Mouse (Mus musculus): ENCODE measurements at regions not wholly inside any gene's neighbourhood (a gene's known extent, or its start where the extent isn't known, plus 50 kb on each side); places are given as distances from the start of the nearest gene placed in this dataset.

DNA sequence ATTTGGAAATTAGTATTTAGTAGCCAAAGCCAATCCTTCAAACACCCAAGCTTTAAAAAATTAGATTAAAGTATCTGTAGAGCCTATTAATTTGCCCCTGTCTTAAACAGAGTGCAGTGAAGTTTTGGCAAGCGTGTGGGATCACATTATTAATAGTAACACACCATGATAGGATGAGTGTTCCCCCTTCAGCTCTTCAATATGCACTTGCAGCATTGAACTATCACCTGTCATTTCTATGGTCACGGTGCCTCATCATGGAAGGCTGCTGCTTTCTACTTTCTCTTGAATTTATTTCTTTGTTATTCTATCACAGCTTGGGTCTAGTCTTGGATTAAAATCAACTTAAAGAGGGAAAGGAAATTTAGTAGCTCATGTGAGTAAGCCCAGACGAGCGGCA, 196.4 kb downstream of the Pmp22 start:
- Histone ChIP-seq H3K4me3 (ENCODE audit: extremely low read depth, insufficient read depth, insufficient read length) (no peak overlapping the region), H3K4me1 (ENCODE audit: control insufficient read depth, insufficient read depth, insufficient read length) (no peaks in the 10 kb centered on the region), H3K27ac (ENCODE audit: insufficient read depth, low read length) (no peak overlapping the region), H3K27me3 (ENCODE audit: control insufficient read depth, insufficient read depth, low read length) (no peaks in the 10 kb centered on the region), H3K36me3 (ENCODE audit: control insufficient read depth, insufficient read depth, low read length) (no peaks in the 10 kb centered on the region)
- DNase-seq (ENCODE audit: low read depth in 1 of 2, low spot score in 2 of 2), result no peak
- 86% methylated on average over 4 of the region's 4 CpGs for WGBS
- TF ChIP-seq POLR2A (IDR thresholded peaks at IDR 0.05; ENCODE audit: low read depth, low read length) (no peak), CTCF (IDR thresholded peaks at IDR 0.05; ENCODE audit: extremely low read depth, insufficient read depth, insufficient read length, insufficient replicate concordance) (no peak)

DNA sequence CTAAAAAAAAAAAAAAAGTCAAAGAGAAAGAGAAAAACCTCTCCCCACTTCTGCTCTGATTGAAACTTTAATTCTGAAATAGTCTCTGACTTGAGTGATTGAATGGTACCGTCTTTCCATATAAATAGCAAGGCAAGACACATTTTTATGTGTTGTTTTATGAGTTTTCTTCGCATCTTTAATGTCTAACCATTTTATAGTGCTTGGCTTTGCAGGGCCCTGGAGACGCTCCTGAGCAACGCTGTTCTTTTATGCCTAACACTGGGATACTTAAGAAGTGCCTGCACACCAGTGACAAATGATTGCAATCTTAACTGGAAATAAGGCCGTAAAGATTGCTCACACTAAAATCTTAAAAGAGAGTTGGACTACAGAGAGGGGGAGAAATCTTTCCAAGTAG, 198.1 kb downstream of the Pmp22 start:
- TF ChIP-seq CTCF (IDR thresholded peaks at IDR 0.05; ENCODE audit: extremely low read depth, insufficient read depth, insufficient read length, insufficient replicate concordance) (no peak), POLR2A (IDR thresholded peaks at IDR 0.05; ENCODE audit: low read depth, low read length) (no peak)
- WGBS, result 79% methylated on average over 5 of the region's 5 CpGs
- Histone ChIP-seq H3K36me3 (ENCODE audit: control insufficient read depth, insufficient read depth, low read length) (no peaks in the 10 kb centered on the region), H3K4me1 (ENCODE audit: control insufficient read depth, insufficient read depth, insufficient read length) (no peaks in the 10 kb centered on the region), H3K4me3 (ENCODE audit: extremely low read depth, insufficient read depth, insufficient read length) (no peak overlapping the region), H3K27me3 (ENCODE audit: control insufficient read depth, insufficient read depth, low read length) (no peaks in the 10 kb centered on the region), H3K27ac (ENCODE audit: insufficient read depth, low read length) (no peak overlapping the region)
- DNase-seq (ENCODE audit: low read depth in 1 of 2, low spot score in 2 of 2), result no peak

GRCm38 (mm10) chr11:63337503-63337902, 208.7 kb downstream of the Pmp22 start:
- no peak overlapping the region for H3K27ac ChIP-seq (ENCODE audit: insufficient read depth, low read length)
- no peaks in the 10 kb centered on the region for H3K4me1 ChIP-seq (ENCODE audit: control insufficient read depth, insufficient read depth, insufficient read length)
- TF ChIP-seq POLR2A (IDR thresholded peaks at IDR 0.05; ENCODE audit: low read depth, low read length) (no peak), CTCF (IDR thresholded peaks at IDR 0.05; ENCODE audit: extremely low read depth, insufficient read depth, insufficient read length, insufficient replicate concordance) (no peak)
- no peaks in the 10 kb centered on the region for H3K27me3 ChIP-seq (ENCODE audit: control insufficient read depth, insufficient read depth, low read length)
- no peak overlapping the region for H3K4me3 ChIP-seq (ENCODE audit: extremely low read depth, insufficient read depth, insufficient read length)
- no peaks in the 10 kb centered on the region for H3K36me3 ChIP-seq (ENCODE audit: control insufficient read depth, insufficient read depth, low read length)
- DNase-seq (ENCODE audit: low read depth in 1 of 2, low spot score in 2 of 2), result no peak
- WGBS, result 81% methylated on average over 9 of the region's 9 CpGs

GRCm38 (mm10) chr11:63338277-63338676, 209.5 kb downstream of the Pmp22 start:
- Histone ChIP-seq H3K36me3 (ENCODE audit: control insufficient read depth, insufficient read depth, low read length) (no peaks in the 10 kb centered on the region), H3K27me3 (ENCODE audit: control insufficient read depth, insufficient read depth, low read length) (no peaks in the 10 kb centered on the region), H3K27ac (ENCODE audit: insufficient read depth, low read length) (no peak overlapping the region), H3K4me1 (ENCODE audit: control insufficient read depth, insufficient read depth, insufficient read length) (no peaks in the 10 kb centered on the region), H3K4me3 (ENCODE audit: extremely low read depth, insufficient read depth, insufficient read length) (no peak overlapping the region)
- TF ChIP-seq POLR2A (IDR thresholded peaks at IDR 0.05; ENCODE audit: low read depth, low read length), result no peak
- no peak for DNase-seq (ENCODE audit: low read depth in 1 of 2, low spot score in 2 of 2)
- WGBS, result 91% methylated on average over 1 of the region's 1 CpGs

DNA sequence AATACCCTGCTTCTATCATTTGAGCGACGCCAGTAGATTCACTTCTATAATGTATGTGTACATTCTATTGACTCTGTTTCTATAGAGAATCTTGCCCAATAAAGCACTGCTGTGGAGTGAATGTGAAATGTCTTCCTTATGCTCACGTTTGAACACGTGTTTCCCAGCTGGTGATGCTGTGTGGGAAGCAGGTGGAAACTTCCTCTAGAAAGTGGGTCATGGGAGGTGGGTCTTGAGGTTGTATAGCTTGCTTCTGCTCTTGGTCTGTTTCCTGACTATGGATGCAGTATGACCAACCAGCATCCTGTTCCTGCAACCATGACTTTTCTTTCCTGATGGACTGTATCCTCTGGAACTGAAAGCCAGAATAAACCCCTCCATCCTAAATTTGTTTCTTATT, 216.9 kb downstream of the Pmp22 start:
- 79% methylated on average over 4 of the region's 4 CpGs for WGBS
- H3K27me3 ChIP-seq (ENCODE audit: control insufficient read depth, insufficient read depth, low read length), result no peaks in the 10 kb centered on the region
- H3K27ac ChIP-seq (ENCODE audit: insufficient read depth, low read length), result no peak overlapping the region
- TF ChIP-seq CTCF (IDR thresholded peaks at IDR 0.05; ENCODE audit: extremely low read depth, insufficient read depth, insufficient read length, insufficient replicate concordance), result no peak
- no peak for TF ChIP-seq POLR2A (IDR thresholded peaks at IDR 0.05; ENCODE audit: low read depth, low read length)
- H3K4me1 ChIP-seq (ENCODE audit: control insufficient read depth, insufficient read depth, insufficient read length), result no peaks in the 10 kb centered on the region
- DNase-seq (ENCODE audit: low read depth in 1 of 2, low spot score in 2 of 2), result no peak
- no peak overlapping the region for H3K4me3 ChIP-seq (ENCODE audit: extremely low read depth, insufficient read depth, insufficient read length)
- no peaks in the 10 kb centered on the region for H3K36me3 ChIP-seq (ENCODE audit: control insufficient read depth, insufficient read depth, low read length)

- Histone ChIP-seq H3K27me3 (ENCODE audit: control insufficient read depth, insufficient read depth, low read length) (no peaks in the 10 kb centered on the region), H3K27ac (ENCODE audit: insufficient read depth, low read length) (no peak overlapping the region; the same call in 1 of the 2 replicates), H3K4me3 (ENCODE audit: extremely low read depth, insufficient read depth, insufficient read length) (no peak overlapping the region), H3K36me3 (ENCODE audit: control insufficient read depth, insufficient read depth, low read length) (no peaks in the 10 kb centered on the region), H3K4me1 (ENCODE audit: control insufficient read depth, insufficient read depth, insufficient read length) (no peaks in the 10 kb centered on the region)
- TF ChIP-seq CTCF (IDR thresholded peaks at IDR 0.05; ENCODE audit: extremely low read depth, insufficient read depth, insufficient read length, insufficient replicate concordance), result no peak
- no peak for TF ChIP-seq POLR2A (IDR thresholded peaks at IDR 0.05; ENCODE audit: low read depth, low read length)
- 66% methylated on average over 7 of the region's 7 CpGs for WGBS
- no peak for DNase-seq (ENCODE audit: low read depth in 1 of 2, low spot score in 2 of 2)
These were observed 221.4 kb downstream of the Pmp22 start for GRCm38 (mm10) chr11:63350123-63350696.

DNA sequence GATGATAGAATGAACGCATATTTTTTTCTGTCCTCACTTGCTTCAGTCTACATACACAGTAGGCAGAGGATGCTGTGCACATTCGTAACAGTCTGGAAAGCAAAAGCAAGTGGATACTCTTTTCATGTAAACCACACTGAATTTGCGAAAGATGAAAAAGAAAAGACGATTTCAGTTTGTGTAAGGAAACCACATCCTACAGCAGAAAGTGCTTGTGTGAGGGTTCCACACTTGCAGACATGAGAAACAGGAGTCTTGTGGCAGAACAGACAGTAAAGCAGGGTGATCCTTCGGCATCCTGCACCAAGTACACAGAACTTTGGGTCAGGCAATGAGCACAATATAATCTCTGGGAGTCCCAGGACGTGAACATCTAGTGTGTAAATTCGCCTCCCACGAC, 223.2 kb downstream of the Pmp22 start:
- Histone ChIP-seq H3K4me1 (ENCODE audit: control insufficient read depth, insufficient read depth, insufficient read length) (no peaks in the 10 kb centered on the region), H3K27ac (ENCODE audit: insufficient read depth, low read length) (no peak overlapping the region), H3K36me3 (ENCODE audit: control insufficient read depth, insufficient read depth, low read length) (no peaks in the 10 kb centered on the region), H3K27me3 (ENCODE audit: control insufficient read depth, insufficient read depth, low read length) (no peaks in the 10 kb centered on the region), H3K4me3 (ENCODE audit: extremely low read depth, insufficient read depth, insufficient read length) (no peak overlapping the region)
- TF ChIP-seq CTCF (IDR thresholded peaks at IDR 0.05; ENCODE audit: extremely low read depth, insufficient read depth, insufficient read length, insufficient replicate concordance), result no peak
- TF ChIP-seq POLR2A (IDR thresholded peaks at IDR 0.05; ENCODE audit: low read depth, low read length), result no peak
- no peak for DNase-seq (ENCODE audit: low read depth in 1 of 2, low spot score in 2 of 2)
- WGBS, result 83% methylated on average over 8 of the region's 8 CpGs

All from spleen, adult 2 months (tissue).